Mouse (Mus musculus) small intestine, adult 2 months (tissue): Measurements from ENCODE around the gene Asrgl1.

Experiments used
- CTCF ChIP-seq: fragments of 200-500 bp; IDR thresholded peaks from 2 replicates; pipeline ENCODE4 v1.5.1; 2012; ENCODE audit warnings: low read depth, mild to moderate bottlenecking, control low read depth, inconsistent platforms, low read length, moderate library complexity, mixed read lengths; ENCODE audit not compliant: insufficient replicate concordance, insufficient read length; ENCODE audit errors: extremely low read depth
- POLR2A ChIP-seq: fragments of 200-500 bp; IDR thresholded peaks from 2 replicates; pipeline ENCODE4 v1.6.1; 2012; ENCODE audit warnings: low read depth, mild to moderate bottlenecking, control low read depth, inconsistent platforms, low read length, moderate library complexity

GRCm38 (mm10) chr19:9079916-9080315, 55.5 kb downstream of the Asrgl1 start:
- TF ChIP-seq POLR2A (no peak), CTCF (no peak)
